Mouse (Mus musculus) G1E (cell line): ENCODE measurements around the gene Maml2. TPM values are rescaled to one million over a fixed set of nuclear protein-coding genes. Genes with fewer than 3 reads are reported as not detected.

ENCODE experiments used
- ATAC-seq: 2 replicates; pipeline ENCODE4 v1.8.0; 2016; ENCODE audit warnings: mild to moderate bottlenecking; ENCODE audit not compliant: insufficient number of reproducible peaks, poor library complexity, low FRiP score, severe bottlenecking; ENCODE audit errors: extremely low read depth
- DNase-seq: peaks from one replicate; pipeline ENCODE4 v3.0.0; 2012; ENCODE audit warnings: low spot score
- H3K27me3 ChIP-seq: 2 replicates; pipeline ENCODE4 v1.6.1; 2012; ENCODE audit warnings: mild to moderate bottlenecking, low read length, inconsistent platforms; ENCODE audit not compliant: insufficient read depth
- H3K36me3 ChIP-seq: replicated peaks from 2 replicates; pipeline ENCODE3; 2012; ENCODE audit warnings: mild to moderate bottlenecking, inconsistent platforms
- H3K4me1 ChIP-seq: 2 replicates; pipeline ENCODE4 v1.6.1; 2012; ENCODE audit warnings: low read depth, low read length, inconsistent platforms, mixed read lengths; ENCODE audit not compliant: insufficient read depth
- H3K4me3 ChIP-seq: 2 replicates; pipeline ENCODE4 v1.5.1; 2012; ENCODE audit warnings: low read depth, mild to moderate bottlenecking, inconsistent platforms, low read length, moderate library complexity, mixed read lengths
- H3K9me3 ChIP-seq: replicated peaks from 2 replicates; pipeline ENCODE4 v1.6.1; 2012; ENCODE audit warnings: inconsistent platforms
- CTCF ChIP-seq: IDR thresholded peaks from 2 replicates; pipeline ENCODE4 v1.5.1; 2012; ENCODE audit warnings: low read depth, low read length, inconsistent platforms, mixed read lengths
- GATA1 ChIP-seq: IDR thresholded peaks from 2 replicates; pipeline ENCODE4 v1.6.1; 2012; ENCODE audit warnings: borderline replicate concordance, low read length, inconsistent platforms, mixed read lengths
- GATA2 ChIP-seq: IDR thresholded peaks from 2 replicates; pipeline ENCODE4 v1.6.1; 2012; ENCODE audit warnings: low read depth, low read length, inconsistent platforms, borderline replicate concordance
- POLR2AphosphoS5 ChIP-seq: IDR thresholded peaks from 2 replicates; pipeline ENCODE4 v1.6.1; 2012; ENCODE audit warnings: low read depth, low read length, inconsistent platforms; ENCODE audit not compliant: insufficient replicate concordance
- TAL1 ChIP-seq: conservative IDR thresholded peaks from 2 replicates; pipeline ENCODE4 v1.6.1; 2012; ENCODE audit warnings: low read depth, low read length, inconsistent platforms, mixed read lengths
- polyA plus RNA-seq: library from polyadenylated mRNA; stranded (reverse); fragments of >175 nt; gene quantifications from 2 replicates; pipeline ENCODE4 v1.2.3, GENCODE M21; 2012
- total RNA-seq, 2 experiments: library from RNA; stranded (forward) in 1 of 2; stranded (reverse) in 1 of 2; fragments of 200-1000 nt in 1 of 2; fragments of >200 nt in 1 of 2; fragmentation: Nextera tagmentation in 1 of 2; gene quantifications; 2 replicates each; pipeline ENCODE4 v1.2.3; 2014 to 2017

Maml2 gene
- total and polyA plus RNA-seq, 3 experiments: 0.25 to 5.4 (median 1.3) TPM

DNA sequence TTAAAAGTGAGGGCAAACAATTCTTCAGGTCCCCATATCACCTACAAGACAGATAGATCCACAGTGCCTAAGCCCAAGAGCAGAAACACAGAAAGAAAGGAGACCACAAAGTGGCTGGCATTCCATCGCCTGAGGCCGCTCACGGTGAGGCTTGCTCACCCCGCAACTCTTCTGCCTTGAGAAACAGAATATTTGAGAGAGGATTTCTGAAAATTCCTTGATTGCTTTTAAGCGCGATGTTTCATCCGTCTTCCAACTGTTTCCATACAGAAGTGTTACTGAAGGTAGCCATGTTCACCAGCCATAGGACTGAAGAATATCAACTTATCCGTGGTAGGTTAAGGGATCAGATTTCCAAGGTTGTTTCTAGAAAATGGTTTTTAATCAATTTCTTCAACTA, 383.4 kb downstream of the Maml2 start:
- no peak for TF ChIP-seq POLR2AphosphoS5
- TF ChIP-seq GATA1: no peak
- no peak for TF ChIP-seq GATA2
- no peak for TF ChIP-seq CTCF
- TF ChIP-seq TAL1: no peak
- no peak overlapping the region for H3K4me3 ChIP-seq
- no peaks in the 10 kb centered on the region for H3K36me3 ChIP-seq
- H3K9me3 ChIP-seq: no peaks in the 10 kb centered on the region
- ATAC-seq: no peak
- H3K4me1 ChIP-seq: peaks cover 54% of the 10 kb centered on the region
- no peak for DNase-seq
- H3K27me3 ChIP-seq: no peaks in the 10 kb centered on the region

GRCm38 (mm10) chr9:13681581-13682038, 383.9 kb downstream of the Maml2 start:
- DNase-seq (no peak), ATAC-seq (0 out of 2 replicates have a peak, but pooled peaks have one; percentile 17)
- TF ChIP-seq TAL1 (no peak), GATA2 (no peak), CTCF (no peak), POLR2AphosphoS5 (no peak), GATA1 (no peak)
- Histone ChIP-seq H3K9me3 (no peaks in the 10 kb centered on the region), H3K27me3 (no peaks in the 10 kb centered on the region), H3K4me1 (peaks cover 54% of the 10 kb centered on the region), H3K36me3 (no peaks in the 10 kb centered on the region), H3K4me3 (no peak overlapping the region)

- no peak for ATAC-seq
- DNase-seq: no peak
- TF ChIP-seq TAL1 (no peak), GATA2 (no peak)
- no peaks in the 10 kb centered on the region for H3K9me3 ChIP-seq
- peaks cover 50% of the 10 kb centered on the region for H3K4me1 ChIP-seq
- H3K36me3 ChIP-seq: no peaks in the 10 kb centered on the region
- no peak overlapping the region for H3K4me3 ChIP-seq
- H3K27me3 ChIP-seq: no peaks in the 10 kb centered on the region
Observed at GRCm38 (mm10) chr9:13684327-13684934, 386.7 kb downstream of the Maml2 start.

DNA sequence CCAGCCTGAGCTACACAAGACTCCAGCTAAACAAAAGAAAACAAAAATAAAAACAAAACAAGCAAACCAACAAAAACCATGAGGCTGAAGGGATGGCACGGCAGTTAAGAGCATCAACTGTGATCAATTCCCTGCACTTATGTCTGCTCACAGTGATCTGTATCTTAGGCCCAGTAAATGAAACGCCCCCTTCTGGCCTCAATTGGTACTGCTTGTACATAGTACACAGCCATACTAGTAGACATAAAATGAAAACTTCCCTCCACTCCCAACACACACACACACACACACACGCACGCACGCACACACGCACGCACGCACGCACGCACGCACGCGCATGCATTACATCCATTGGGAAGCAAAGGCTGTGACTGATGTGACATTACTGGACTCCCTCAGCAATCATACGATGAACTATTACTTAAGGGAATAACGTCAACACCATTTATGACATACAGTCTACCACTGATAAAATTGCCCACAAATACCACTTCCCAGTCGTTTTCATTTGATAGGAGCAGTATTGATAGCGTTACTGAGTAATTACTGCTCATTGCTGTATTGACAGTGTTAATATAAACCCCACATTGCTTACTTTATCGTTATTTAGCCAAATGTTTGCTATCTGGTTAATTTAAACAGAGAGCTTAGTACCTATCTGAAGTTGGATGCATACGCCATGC, 389.4 kb downstream of the Maml2 start:
- peak; percentile 32 for DNase-seq
- Histone ChIP-seq H3K4me3 (no peak overlapping the region; the same call in 1 of the 2 replicates), H3K4me1 (peaks cover 28% of the 10 kb centered on the region), H3K36me3 (no peaks in the 10 kb centered on the region), H3K27me3 (no peaks in the 10 kb centered on the region), H3K9me3 (no peaks in the 10 kb centered on the region)
- peak; percentile 31; the same call in 1 of the 2 replicates for TF ChIP-seq CTCF
- no peak for TF ChIP-seq POLR2AphosphoS5
- no peak for TF ChIP-seq GATA2
- no peak for TF ChIP-seq GATA1
- TF ChIP-seq TAL1: no peak
- ATAC-seq: no peak; the same call in 1 of the 2 replicates

DNA sequence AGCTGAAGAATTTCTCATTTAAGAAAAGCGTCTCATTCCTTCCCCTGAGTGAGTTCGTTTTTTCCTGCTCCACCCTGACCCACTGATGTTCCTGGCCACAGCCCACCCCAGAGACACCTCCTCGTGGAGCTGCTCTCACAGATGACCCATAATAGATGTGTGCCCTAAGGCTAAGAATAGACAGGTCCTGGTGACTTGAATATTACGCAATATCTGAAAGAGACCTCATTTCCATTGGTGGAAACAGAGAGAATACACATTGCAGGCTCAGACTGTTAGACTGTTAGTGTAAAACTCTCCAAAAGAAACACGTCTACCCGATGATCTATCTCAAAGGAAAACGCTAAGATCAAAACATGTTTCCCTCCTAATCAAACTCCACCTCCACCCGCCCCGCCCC, 391.2 kb downstream of the Maml2 start:
- ATAC-seq (no peak), DNase-seq (no peak)
- H3K9me3 ChIP-seq: no peaks in the 10 kb centered on the region
- no peak overlapping the region for H3K4me3 ChIP-seq
- H3K36me3 ChIP-seq: no peaks in the 10 kb centered on the region
- TF ChIP-seq CTCF (no peak), GATA1 (no peak), GATA2 (no peak), TAL1 (no peak), POLR2AphosphoS5 (no peak)
- H3K27me3 ChIP-seq: no peaks in the 10 kb centered on the region
- peaks cover 26% of the 10 kb centered on the region for H3K4me1 ChIP-seq

- DNase-seq: no peak
- Histone ChIP-seq H3K9me3 (no peaks in the 10 kb centered on the region), H3K4me1 (peaks cover 26% of the 10 kb centered on the region), H3K36me3 (no peaks in the 10 kb centered on the region), H3K4me3 (no peak overlapping the region), H3K27me3 (no peaks in the 10 kb centered on the region)
- TF ChIP-seq CTCF: no peak
- TF ChIP-seq TAL1: no peak
- TF ChIP-seq GATA2: no peak
- TF ChIP-seq POLR2AphosphoS5: no peak
- TF ChIP-seq GATA1: no peak
- no peak for ATAC-seq
Observed at GRCm38 (mm10) chr9:13690321-13690720, 392.6 kb downstream of the Maml2 start.
